Mouse (Mus musculus): ENCODE results near the gene Ly9.

- TF ChIP-seq USF1 (IDR thresholded peaks at IDR 0.05; ENCODE audit: low read depth, low read length) (no peak), CTCF (conservative IDR thresholded peaks at IDR 0.05 in 1 of 2, IDR thresholded peaks at IDR 0.05 in 1 of 2; ENCODE audit: low read depth in 2 of 2, low read length in 2 of 2) (no peak), POLR2A (IDR thresholded peaks at IDR 0.05; ENCODE audit: low read depth, low read length) (no peak), ELF1 (IDR thresholded peaks at IDR 0.05; ENCODE audit: low read depth, low read length) (no peak), GABPA (IDR thresholded peaks at IDR 0.05; ENCODE audit: insufficient replicate concordance, low read depth, low read length) (no peak), CHD1 (IDR thresholded peaks at IDR 0.05; ENCODE audit: low read depth, low read length) (no peak), POLR2AphosphoS2 (IDR thresholded peaks at IDR 0.05; ENCODE audit: low read depth, low read length) (no peak), ZC3H11A (IDR thresholded peaks at IDR 0.05; ENCODE audit: low read depth, low read length) (no peak), MEF2A (IDR thresholded peaks at IDR 0.05; ENCODE audit: borderline replicate concordance, low read depth, low read length) (peak; percentile 68; the same call in 1 of the 2 replicates)
Measured at GRCm38 (mm10) chr1:171631447-171631846, 24.2 kb upstream of the Ly9 start.
